Mouse (Mus musculus) mesoderm, embryonic 11.5 days (tissue): ENCODE measurements around the gene Polk.
A peak's percentile ranks its signal among the peaks of the same experiment; 100 is the strongest.

Source experiments
- DNase-seq: peaks from one replicate; pipeline ENCODE4 v3.0.0-alpha.2; 2012; ENCODE audit warnings: low read depth, low spot score

Gene Polk

GRCm38 (mm10) chr13:96542081-96542889 is at the start of gene Polk, which contains the start of gene Col4a3bp:
TSS of gene Polk (minus strand) at chr13:96542579.
TSS of gene Col4a3bp (plus strand) at chr13:96542618.
- peak; percentile 98 for DNase-seq

DNA sequence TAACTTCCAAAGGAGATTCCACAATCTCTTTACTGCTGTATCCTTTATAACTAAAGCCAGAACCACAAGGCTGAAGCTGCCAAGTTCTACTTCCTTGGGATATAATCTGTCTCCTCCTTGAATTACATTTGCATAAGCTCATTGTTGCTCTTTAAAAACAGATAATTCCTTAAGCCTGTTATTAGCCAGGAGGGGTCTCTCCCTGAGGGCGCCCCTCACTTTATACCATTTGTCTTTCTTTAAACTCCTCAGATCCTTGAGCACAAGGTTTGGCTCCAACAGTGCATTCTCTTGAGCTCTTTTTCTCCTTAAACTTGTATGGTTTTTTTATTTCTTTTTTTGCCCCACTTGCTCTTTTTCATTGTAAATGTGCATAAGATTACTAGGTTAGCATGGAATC is 46.3 kb upstream of the Polk start:
- DNase-seq, result no peak

- no peak for DNase-seq
These were observed 44.2 kb upstream of the Polk start for GRCm38 (mm10) chr13:96586540-96586939.

- no peak for DNase-seq
These were observed 41.8 kb upstream of the Polk start for GRCm38 (mm10) chr13:96584201-96584600.

- DNase-seq, result no peak
These were observed 37.6 kb upstream of the Polk start for GRCm38 (mm10) chr13:96579979-96580378.

- no peak for DNase-seq
These were observed 36.7 kb upstream of the Polk start for GRCm38 (mm10) chr13:96579104-96579503.

DNA sequence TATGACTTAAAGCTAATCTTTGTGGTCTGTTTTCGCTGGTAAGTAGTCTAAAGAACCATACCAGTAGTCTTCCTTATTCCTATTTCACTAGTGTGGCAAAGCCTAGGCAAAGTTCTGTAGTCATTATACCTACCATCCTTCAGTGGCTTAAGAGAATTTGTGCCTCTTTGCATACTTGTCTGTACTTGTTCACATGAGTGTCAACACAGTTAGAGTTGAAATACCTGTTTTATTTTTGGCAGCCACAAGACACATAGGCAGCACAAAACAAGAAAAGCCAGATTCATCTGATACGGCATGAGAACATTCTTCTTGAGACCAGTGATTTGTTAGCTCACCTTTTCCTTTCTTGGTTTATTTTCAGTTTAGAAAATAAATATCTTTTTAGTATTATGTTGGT is 31.8 kb upstream of the Polk start:
- no peak for DNase-seq

- DNase-seq, result peak; percentile 12
These were observed 28.6 kb upstream of the Polk start for GRCm38 (mm10) chr13:96571016-96571361.

DNA sequence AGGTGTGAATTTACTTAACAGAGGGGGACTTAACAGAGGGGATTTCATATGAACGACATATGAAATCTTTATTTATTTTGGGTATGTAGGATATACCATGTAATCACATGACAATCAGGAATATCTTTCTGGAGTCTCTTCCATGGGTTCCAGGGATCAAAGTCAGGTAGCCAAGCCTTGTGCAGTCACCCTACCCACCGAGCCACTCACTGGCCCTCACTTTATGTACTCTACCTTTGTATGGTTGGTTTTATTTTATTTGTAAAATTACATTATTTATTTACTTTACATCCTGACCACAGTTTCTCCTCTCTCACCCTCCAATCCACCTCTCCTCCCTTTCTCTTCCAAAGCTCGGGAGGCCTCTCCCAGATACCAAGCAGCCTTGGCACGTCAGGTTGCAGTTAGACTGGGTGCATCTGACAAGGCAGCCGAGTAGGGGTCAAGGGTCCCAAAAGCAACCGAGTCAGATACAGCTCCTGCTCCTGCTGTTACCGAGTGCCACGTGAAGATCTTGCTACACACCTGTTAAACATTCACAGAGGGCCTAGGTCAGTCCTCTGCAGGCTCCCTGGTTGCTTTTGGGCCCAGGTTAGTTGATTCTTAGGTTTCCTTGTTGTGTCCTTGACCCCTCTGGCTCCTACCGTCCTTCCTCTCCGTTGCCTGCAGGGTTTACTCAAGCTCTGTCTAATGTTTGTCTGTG is 28.1 kb upstream of the Polk start:
- DNase-seq, result no peak

GRCm38 (mm10) chr13:96567977-96568376 is 25.6 kb upstream of the Polk start:
- DNase-seq, result no peak

DNA sequence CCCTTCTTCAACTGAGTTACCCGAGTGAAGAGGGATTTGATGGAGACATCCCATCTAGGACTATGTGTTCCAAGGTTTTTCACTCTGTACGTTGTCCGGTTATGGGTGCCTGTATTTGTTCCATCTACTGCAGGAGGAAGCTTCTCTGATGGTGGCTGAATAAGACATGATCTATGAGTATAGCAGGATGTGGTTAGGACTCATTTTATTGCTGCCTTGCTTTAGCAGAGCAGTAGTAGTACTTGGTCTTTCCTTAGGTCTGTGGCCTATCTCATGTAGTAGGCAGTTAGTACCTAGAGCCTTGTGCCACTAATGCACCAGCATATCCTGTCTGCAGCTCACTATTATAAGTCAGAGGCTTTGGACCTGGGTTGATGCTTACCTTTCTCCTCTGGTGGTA is 12.7 kb upstream of the Polk start:
- no peak for DNase-seq

DNA sequence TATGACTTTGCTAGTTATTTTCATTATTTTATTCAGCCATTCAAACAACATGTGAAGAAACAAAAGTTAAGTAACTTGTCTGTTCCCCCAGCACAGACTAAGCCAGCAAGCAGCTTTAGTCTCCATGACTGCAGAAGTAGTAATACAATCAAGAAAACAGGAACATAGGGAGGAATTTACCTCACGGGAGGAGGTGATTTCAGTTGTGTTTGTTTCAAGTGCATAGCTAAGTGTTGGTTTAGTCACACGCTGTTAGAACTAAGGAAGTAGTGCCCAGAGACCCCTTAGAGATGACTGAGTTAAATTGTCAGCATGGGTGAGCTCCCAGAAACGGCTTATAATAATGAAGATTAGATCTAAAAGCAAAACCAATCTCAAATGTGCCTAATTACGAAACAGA is 5.6 kb upstream of the Polk start:
- no peak for DNase-seq

GRCm38 (mm10) chr13:96547250-96547649 is 4.9 kb upstream of the Polk start:
- DNase-seq, result no peak

GRCm38 (mm10) chr13:96544506-96544905 is 2.1 kb upstream of the Polk start:
- peak; percentile 12 for DNase-seq

DNA sequence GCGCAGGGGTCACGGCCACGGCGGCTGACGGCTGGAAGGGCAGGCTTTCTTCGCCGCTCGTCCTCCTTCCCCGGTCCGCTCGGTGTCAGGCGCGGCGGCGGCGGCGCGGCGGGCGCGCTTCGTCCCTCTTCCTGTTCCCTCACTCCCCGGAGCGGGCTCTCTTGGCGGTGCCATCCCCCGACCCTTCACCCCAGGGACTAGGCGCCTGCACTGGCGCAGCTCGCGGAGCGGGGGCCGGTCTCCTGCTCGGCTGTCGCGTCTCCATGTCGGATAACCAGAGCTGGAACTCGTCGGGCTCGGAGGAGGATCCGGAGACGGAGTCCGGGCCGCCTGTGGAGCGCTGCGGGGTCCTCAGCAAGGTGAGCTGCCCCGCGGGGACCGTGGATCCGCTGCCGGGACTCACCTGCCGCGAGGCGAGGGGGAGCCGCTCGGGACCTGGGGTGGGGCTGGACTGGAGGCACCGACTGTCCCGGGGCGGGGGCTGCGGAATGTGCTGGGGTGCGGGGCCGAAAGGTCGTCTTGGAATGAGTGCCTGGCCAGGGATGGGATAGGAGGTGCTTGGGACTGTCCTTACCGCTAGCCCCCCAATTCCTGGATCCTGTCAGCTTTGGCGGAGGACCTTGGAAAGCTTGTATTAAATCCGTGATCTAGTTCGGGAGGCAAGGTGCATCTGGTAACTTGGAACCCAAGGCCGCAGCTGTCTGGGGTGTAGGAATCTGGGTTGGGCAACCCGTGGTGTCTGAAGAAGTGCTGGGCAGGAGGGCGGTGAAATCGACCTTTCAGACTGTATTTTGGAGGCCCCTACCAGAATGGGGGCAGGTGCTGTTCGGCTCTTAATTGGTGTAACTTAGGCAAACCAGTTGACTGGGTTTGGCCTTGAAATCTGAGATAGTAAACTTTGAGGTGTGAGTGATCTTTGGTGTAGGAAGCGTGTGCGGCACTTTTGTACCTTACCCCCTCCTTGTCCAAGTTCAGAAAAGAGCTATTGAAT is 817 bp upstream of the Polk start:
- peak; percentile 25 for DNase-seq

DNA sequence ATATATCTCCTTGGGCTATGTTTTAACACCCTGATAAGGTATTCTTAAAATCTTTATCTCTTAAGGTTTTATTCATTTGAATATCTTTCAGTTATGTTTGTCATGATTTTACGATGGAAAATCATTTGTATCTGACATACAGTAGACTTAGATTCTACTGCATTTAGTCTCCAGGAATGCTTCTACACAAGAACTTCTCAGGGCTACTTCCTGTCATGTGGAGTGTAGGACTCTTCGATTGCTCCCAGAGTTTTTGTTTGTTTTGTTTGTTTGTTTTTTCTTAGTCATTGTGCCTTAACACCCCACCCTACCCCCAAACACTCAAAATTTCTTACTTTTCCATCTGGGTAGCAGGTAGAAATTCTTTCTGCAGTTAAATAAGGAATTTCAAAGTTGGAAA is 998 bp downstream of the Polk start:
- DNase-seq, result no peak

DNA sequence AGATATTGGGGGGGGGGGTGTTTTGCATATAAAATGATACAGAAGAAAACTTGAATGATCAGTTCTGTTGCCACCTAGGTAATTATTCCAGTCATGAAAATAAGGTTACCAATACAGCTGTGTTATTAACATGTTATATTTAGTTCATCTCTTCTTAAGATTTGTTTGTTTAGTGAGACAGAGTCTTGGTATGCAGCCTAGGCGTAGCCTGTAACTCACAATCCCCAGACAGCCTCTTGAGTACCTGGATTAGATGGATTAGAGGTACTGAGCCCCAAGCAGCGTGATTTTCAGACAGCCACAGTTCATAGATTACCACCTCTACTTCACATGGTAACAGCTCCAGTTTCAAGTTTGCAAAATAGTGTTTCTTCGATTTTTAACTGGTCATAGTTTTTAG is 4.3 kb downstream of the Polk start:
- DNase-seq, result no peak

- DNase-seq, result no peak
These were observed 5.4 kb downstream of the Polk start for GRCm38 (mm10) chr13:96536821-96537572.

- DNase-seq, result peak; percentile 13
These were observed 8.6 kb downstream of the Polk start for GRCm38 (mm10) chr13:96533742-96534141.

- no peak for DNase-seq
These were observed 10.2 kb downstream of the Polk start for GRCm38 (mm10) chr13:96532176-96532575.

- DNase-seq, result no peak
These were observed 12.3 kb downstream of the Polk start for GRCm38 (mm10) chr13:96530064-96530463.
